Mouse (Mus musculus) bone marrow, adult 2 months (tissue): ENCODE measurements around the gene Cav3. TPM values are rescaled to one million over a fixed set of nuclear protein-coding genes. Genes with fewer than 3 reads are reported as not detected.

Source experiments
- H3K27ac ChIP-seq: fragments of 200-500 bp; 2 replicates; pipeline ENCODE4 v1.5.1; 2012; ENCODE audit warnings: low read depth, mild to moderate bottlenecking, control low read depth, inconsistent platforms, low read length; ENCODE audit not compliant: control insufficient read depth, poor library complexity, insufficient read depth
- H3K4me1 ChIP-seq: fragments of 200-500 bp; 2 replicates; pipeline ENCODE4 v1.6.1; 2011; ENCODE audit warnings: low read length; ENCODE audit not compliant: control insufficient read depth, insufficient read depth
- H3K4me3 ChIP-seq: fragments of 200-500 bp; replicated peaks from 2 replicates; pipeline ENCODE3; 2011; ENCODE audit warnings: mild to moderate bottlenecking, low read depth, low read length, control low read depth; ENCODE audit not compliant: control insufficient read depth
- CTCF ChIP-seq: fragments of 200-500 bp; IDR thresholded peaks from 2 replicates; pipeline ENCODE4 v1.5.1; 2011; ENCODE audit warnings: low read length, control low read depth; ENCODE audit not compliant: control insufficient read depth, insufficient read depth
- POLR2A ChIP-seq: fragments of 200-500 bp; IDR thresholded peaks from 2 replicates; pipeline ENCODE4 v1.6.1; 2011; ENCODE audit warnings: low read depth, mild to moderate bottlenecking, control low read depth, low read length, borderline replicate concordance; ENCODE audit not compliant: control insufficient read depth
- WGBS: fragments of 180-500 bp; shearing (Covaris S2); methylation state at CpG from one replicate; pipeline ENCODE4 v1.1.7; 2018; 5-methylcytosine and 5-hydroxymethylcytosine counted together
- polyA plus RNA-seq: library from polyadenylated mRNA; stranded (reverse); fragments of >200 nt; gene quantifications from 2 replicates; pipeline ENCODE4 v1.2.4, GENCODE M21; 2011; ENCODE audit warnings: low replicate concordance; ENCODE audit not compliant: missing spikeins, insufficient read depth, insufficient read length

The Cav3 gene
- polyA plus RNA-seq, 1 experiment, result not detected

DNA sequence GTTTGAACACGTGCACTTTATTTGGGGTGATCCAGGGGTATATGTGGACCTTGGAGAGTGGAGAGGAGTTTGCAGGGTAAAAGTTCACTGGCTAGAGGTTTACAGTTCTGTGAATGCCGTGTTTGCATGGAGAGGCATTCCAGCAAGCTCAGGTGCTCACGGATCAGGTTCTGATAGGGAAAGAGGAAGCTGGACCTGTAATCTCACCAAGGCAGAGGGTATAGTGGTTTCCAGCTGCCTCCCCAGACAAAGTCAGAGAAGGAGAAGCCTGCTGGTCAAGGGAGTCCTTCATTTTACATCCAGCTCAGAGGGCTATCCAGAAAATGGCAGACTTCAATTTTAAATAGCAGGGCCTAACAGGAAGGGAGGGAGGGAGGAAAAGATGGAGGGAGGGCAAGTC, 58.7 kb downstream of the Cav3 start:
- H3K27ac ChIP-seq, result no peak overlapping the region
- no peak overlapping the region for H3K4me3 ChIP-seq
- H3K4me1 ChIP-seq, result no peaks in the 10 kb centered on the region
- WGBS, result 22% methylated on average over 3 of the region's 3 CpGs
- TF ChIP-seq POLR2A (no peak), CTCF (no peak)

Other genes with a start within 250 kb of the Cav3 start
- not detected in 2 replicates for gene Lmcd1, start 185.7 kb upstream of the Cav3 start, polyA plus RNA-seq
- 1.0 TPM in 1 of 2 replicates, not detected in the other for gene Ssu2, start 71.5 kb upstream of the Cav3 start, polyA plus RNA-seq
- gene Oxtr, start 30.4 kb downstream of the Cav3 start, polyA plus RNA-seq, result not detected in 2 replicates
- 12.2 and 13.1 TPM in 2 replicates for gene Rad18, start 237.2 kb downstream of the Cav3 start, polyA plus RNA-seq